Mouse (Mus musculus) forebrain, postnatal 0 days (tissue): ENCODE measurements around the gene C2cd2. TPM values are rescaled to one million over a fixed set of nuclear protein-coding genes. Genes with fewer than 3 reads are reported as not detected.
"Not testable (repeated sequence)": the region's sequence is repeated elsewhere in the genome, so short reads cannot be mapped to it uniquely, and the experiment has no call there.

ENCODE experiments used
- ATAC-seq: fragments of 200-750 bp; cut with Nextera tagmentation; 2 replicates; pipeline ENCODE4 v1.8.0; 2017; ENCODE audit warnings: mild to moderate bottlenecking, moderate library complexity
- DNase-seq: peaks from one replicate; pipeline ENCODE4 v3.0.0-alpha.2; 2015
- H3K27ac ChIP-seq: fragments of 300-500 bp; sonication (generic); 2 replicates; pipeline ENCODE4 v1.5.1; 2014; ENCODE audit warnings: low read depth, mild to moderate bottlenecking, antibody characterized with exemption, low read length, moderate library complexity, mixed read lengths
- H3K27me3 ChIP-seq: fragments of 300-500 bp; sonication (generic); 2 replicates; pipeline ENCODE4 v1.6.1; 2014; ENCODE audit warnings: mild to moderate bottlenecking, low read length, mixed read lengths; ENCODE audit not compliant: insufficient read depth
- H3K36me3 ChIP-seq: fragments of 300-500 bp; sonication (generic); 2 replicates; pipeline ENCODE4 v1.6.1; 2014; ENCODE audit warnings: mild to moderate bottlenecking, moderate library complexity; ENCODE audit not compliant: insufficient read depth
- H3K4me1 ChIP-seq: fragments of 300-500 bp; sonication (generic); 2 replicates; pipeline ENCODE4 v1.6.1; 2014; ENCODE audit warnings: antibody characterized with exemption; ENCODE audit not compliant: insufficient read depth
- H3K4me2 ChIP-seq: fragments of 300-500 bp; sonication (generic); 2 replicates; pipeline ENCODE4 v1.6.1; 2014; ENCODE audit warnings: low read depth, mild to moderate bottlenecking, moderate library complexity
- H3K4me3 ChIP-seq: fragments of 300-500 bp; sonication (generic); 2 replicates; pipeline ENCODE4 v1.5.1; 2014; ENCODE audit warnings: low read depth, low read length, mixed read lengths
- H3K9ac ChIP-seq: fragments of 300-500 bp; sonication (generic); 2 replicates; pipeline ENCODE4 v1.6.1; 2014; ENCODE audit warnings: mild to moderate bottlenecking
- H3K9me3 ChIP-seq: fragments of 300-500 bp; sonication (generic); 2 replicates; pipeline ENCODE4 v1.6.1; 2016; ENCODE audit warnings: low read length
- CTCF ChIP-seq: sonication (generic); IDR thresholded peaks from 2 replicates; pipeline ENCODE4 v1.5.1; 2016; ENCODE audit warnings: antibody characterized with exemption, control low read depth, low read depth
- WGBS: fragments of 180-500 bp; shearing (Covaris S2); extraction: QIAGEN DNeasy Blood & Tissue Kit; methylation state at CpG from one replicate; pipeline ENCODE4 v1.1.7; 2014; 5-methylcytosine and 5-hydroxymethylcytosine counted together
- polyA plus RNA-seq: library from polyadenylated mRNA; unstranded; fragments of >200 nt; fragmentation: Nextera tagmentation; extraction: Ambion mirVana; gene quantifications from 2 replicates; pipeline ENCODE4 v1.2.1, GENCODE M21; 2015
- total RNA-seq: library from RNA; depleted of rRNA; stranded (reverse); fragments of >200 nt; gene quantifications from 2 replicates; pipeline ENCODE4 v1.2.3, GENCODE M21; 2014; rRNA removed

C2cd2 gene
- 13.3 and 23.0 TPM in 2 replicates for total RNA-seq
- polyA plus RNA-seq, result 10.3 and 11.9 TPM in 2 replicates

- H3K36me3 ChIP-seq, result 0 out of 2 replicates have a peak, but pooled peaks cover 3% of the 10 kb centered on the region
These were observed at the start of gene C2cd2, which contains the start of gene Zbtb21 for GRCm38 (mm10) chr16:97962151-97962948. C2cd2 (minus strand) TSS chr16:97962598. Zbtb21 (minus strand) TSS chr16:97962622.

GRCm38 (mm10) chr16:97997383-97997731 lies 35.0 kb upstream of the C2cd2 start:
- DNase-seq, H3K27me3 ChIP-seq, H3K36me3 ChIP-seq, H3K9me3 ChIP-seq, H3K27ac ChIP-seq: not testable (repeated sequence)
- 1% methylated on average over 8 of the region's 8 CpGs for WGBS
- Histone ChIP-seq H3K4me1 (peaks cover 11% of the 10 kb centered on the region), H3K9ac (peak overlapping the region; percentile 54), H3K4me2 (peak overlapping the region; percentile 86), H3K4me3 (peak overlapping the region; percentile 51)
- ATAC-seq, result peak; percentile 78

More at GRCm38 (mm10) chr16:97962151-97962948, at the start of gene C2cd2, which contains the start of gene Zbtb21:
- peak; percentile 98 for ATAC-seq
- WGBS, result 2% methylated on average over 76 of the region's 78 CpGs
- Histone ChIP-seq H3K4me3 (peak within 1 kb of the TSS; percentile 84), H3K27ac (peak within 1 kb of the TSS; percentile 88), H3K4me1 (peaks cover 4% of the 10 kb centered on the region; the same call in 1 of the 2 replicates), H3K9ac (peak within 1 kb of the TSS; percentile 92), H3K4me2 (peak within 1 kb of the TSS; percentile 90), H3K27me3 (no peaks in the 10 kb centered on the region), H3K9me3 (no peaks in the 10 kb centered on the region)
- peak; percentile 99 for DNase-seq
- 0 out of 2 replicates have a peak, but pooled peaks have one; percentile 17 for TF ChIP-seq CTCF

GRCm38 (mm10) chr16:97996616-97997382 lies 34.4 kb upstream of the C2cd2 start, which contains the start of gene B230307C23Rik:
B230307C23Rik (plus strand) TSS chr16:97997315.
- Histone ChIP-seq H3K9me3 (no peaks in the 10 kb centered on the region), H3K4me3 (peak within 1 kb of the TSS; percentile 51), H3K4me2 (peak within 1 kb of the TSS; percentile 86), H3K27me3 (no peaks in the 10 kb centered on the region), H3K36me3 (no peaks in the 10 kb centered on the region), H3K9ac (peak within 1 kb of the TSS; percentile 54), H3K27ac (no peak within 1 kb of the TSS), H3K4me1 (peaks cover 11% of the 10 kb centered on the region)
- TF ChIP-seq CTCF, result no peak
- 2% methylated on average over 22 of the region's 22 CpGs for WGBS
- ATAC-seq, result peak; percentile 99
- peak; percentile 89 for DNase-seq

GRCm38 (mm10) chr16:97995849-97996615 lies 33.6 kb upstream of the C2cd2 start:
- no peak overlapping the region for H3K9ac ChIP-seq
- DNase-seq (peak; percentile 10), ATAC-seq (no peak)
- peak overlapping the region; percentile 86 for H3K4me2 ChIP-seq
- H3K27me3 ChIP-seq, result no peaks in the 10 kb centered on the region
- peaks cover 11% of the 10 kb centered on the region for H3K4me1 ChIP-seq
- no peak for TF ChIP-seq CTCF
- no peak overlapping the region for H3K27ac ChIP-seq
- 7% methylated on average over 1 of the region's 1 CpGs for WGBS
- peak overlapping the region; percentile 51 for H3K4me3 ChIP-seq
- H3K36me3 ChIP-seq, result no peaks in the 10 kb centered on the region
- H3K9me3 ChIP-seq, result no peaks in the 10 kb centered on the region

GRCm38 (mm10) chr16:97992477-97992876 lies 30.1 kb upstream of the C2cd2 start:
- not testable (repeated sequence) for H3K9me3 ChIP-seq, H3K4me2 ChIP-seq, DNase-seq, H3K9ac ChIP-seq, H3K36me3 ChIP-seq, H3K4me3 ChIP-seq, H3K4me1 ChIP-seq, H3K27me3 ChIP-seq, H3K27ac ChIP-seq, ATAC-seq
- WGBS, result 76% methylated on average over 3 of the region's 3 CpGs

- ATAC-seq (no peak), DNase-seq (no peak)
- Histone ChIP-seq H3K27ac (no peak overlapping the region), H3K4me2 (no peak overlapping the region), H3K36me3 (no peaks in the 10 kb centered on the region), H3K9me3 (no peaks in the 10 kb centered on the region), H3K4me1 (peaks cover 5% of the 10 kb centered on the region), H3K27me3 (no peaks in the 10 kb centered on the region), H3K9ac (no peak overlapping the region), H3K4me3 (no peak overlapping the region)
- no peak for TF ChIP-seq CTCF
- WGBS, result 75% methylated on average over 2 of the region's 2 CpGs
These were observed 29.1 kb upstream of the C2cd2 start for GRCm38 (mm10) chr16:97991517-97991916.
